Mouse (Mus musculus) heart, embryonic 15.5 days (tissue): ENCODE results near the gene Cyyr1. TPM values are rescaled to one million over a fixed set of nuclear protein-coding genes. Genes with fewer than 3 reads are reported as not detected.

ENCODE experiments used
- ATAC-seq: fragments of 200-750 bp; cut with Nextera tagmentation; replicated peaks from 2 replicates; pipeline ENCODE4 v1.8.0; 2017; ENCODE audit warnings: low read depth, moderate TSS enrichment; ENCODE audit not compliant: insufficient number of reproducible peaks, insufficient read depth, low FRiP score
- H3K27ac ChIP-seq: fragments of 300-500 bp; sonication (generic); 2 replicates; pipeline ENCODE4 v1.5.1; 2015; ENCODE audit warnings: mild to moderate bottlenecking, inconsistent platforms
- H3K27me3 ChIP-seq: fragments of 300-500 bp; sonication (generic); 2 replicates; pipeline ENCODE4 v1.6.1; 2015; ENCODE audit warnings: inconsistent platforms
- H3K36me3 ChIP-seq: fragments of 300-500 bp; sonication (generic); 2 replicates; pipeline ENCODE4 v1.6.1; 2015; ENCODE audit warnings: mild to moderate bottlenecking, inconsistent platforms
- H3K4me1 ChIP-seq: fragments of 300-500 bp; sonication (generic); replicated peaks from 2 replicates; pipeline ENCODE4 v1.6.1; 2015; ENCODE audit warnings: inconsistent platforms
- H3K4me2 ChIP-seq: fragments of 300-500 bp; sonication (generic); 2 replicates; pipeline ENCODE4 v1.6.1; 2015; ENCODE audit warnings: inconsistent platforms, mild to moderate bottlenecking, moderate library complexity
- H3K4me3 ChIP-seq: fragments of 300-500 bp; sonication (generic); 2 replicates; pipeline ENCODE4 v1.5.1; 2015; ENCODE audit warnings: mild to moderate bottlenecking, inconsistent platforms
- H3K9ac ChIP-seq: fragments of 300-500 bp; sonication (generic); 2 replicates; pipeline ENCODE4 v1.6.1; 2015; ENCODE audit warnings: mild to moderate bottlenecking, inconsistent platforms
- H3K9me3 ChIP-seq: fragments of 300-500 bp; sonication (generic); replicated peaks from 2 replicates; pipeline ENCODE4 v1.6.1; 2016; ENCODE audit warnings: inconsistent platforms
- WGBS: fragments of 180-500 bp; shearing (Covaris S2); methylation state at CpG from one replicate; pipeline ENCODE4 v1.1.7; 2015; ENCODE audit warnings: mixed read lengths; 5-methylcytosine and 5-hydroxymethylcytosine counted together
- polyA plus RNA-seq: library from polyadenylated mRNA; unstranded; fragments of >200 nt; fragmentation: Nextera tagmentation; extraction: Ambion mirVana; gene quantifications from 2 replicates; pipeline ENCODE4 v1.2.1, GENCODE M21; 2015

Gene Cyyr1
- polyA plus RNA-seq, 1 experiment from 2014 or later = 6.2 TPM

DNA sequence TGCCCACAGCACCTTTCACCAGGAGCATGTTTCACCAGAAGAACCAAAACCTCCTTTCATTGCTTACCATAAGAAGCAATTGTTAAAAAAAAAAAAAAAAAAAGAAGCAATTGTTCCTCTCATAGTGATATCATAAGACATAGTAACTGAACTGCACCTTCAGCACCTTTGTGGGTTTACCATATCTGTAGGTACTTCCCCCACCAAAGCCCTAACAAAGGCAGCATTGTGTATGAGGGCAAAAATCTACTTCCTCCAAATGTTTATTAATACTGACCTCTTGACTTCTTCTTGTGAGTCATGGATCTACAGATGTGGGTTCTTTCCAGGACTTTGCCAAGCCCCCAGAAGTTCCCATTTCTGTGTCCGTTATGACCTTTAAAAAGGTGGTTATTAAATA lies 98.2 kb downstream of the Cyyr1 start:
- 61% methylated on average over 1 of the region's 1 CpGs for WGBS
- Histone ChIP-seq H3K4me3 (no peak overlapping the region), H3K4me2 (no peak overlapping the region), H3K9me3 (no peaks in the 10 kb centered on the region), H3K27ac (no peak overlapping the region), H3K27me3 (no peaks in the 10 kb centered on the region), H3K9ac (no peak overlapping the region), H3K36me3 (no peaks in the 10 kb centered on the region), H3K4me1 (no peaks in the 10 kb centered on the region)
- no peak for ATAC-seq

DNA sequence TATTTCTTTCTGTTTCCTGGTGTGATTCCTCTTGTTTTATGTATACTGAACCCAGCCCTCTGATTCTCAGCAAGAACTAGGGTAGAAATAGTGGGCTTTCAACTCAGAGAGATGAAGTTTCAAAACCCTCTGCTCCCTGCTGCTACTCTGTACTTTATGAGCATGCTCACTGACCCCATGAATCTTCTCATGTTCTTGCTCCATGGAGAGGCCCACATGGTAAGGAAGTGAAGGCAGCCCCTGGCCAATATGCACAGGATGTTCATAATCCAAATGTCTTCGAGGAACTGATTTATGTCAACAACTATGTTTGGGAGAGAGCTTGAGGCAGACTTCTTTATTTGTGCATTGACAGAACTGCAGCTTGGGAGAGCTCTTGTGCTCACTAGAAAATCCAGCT lies 106.9 kb downstream of the Cyyr1 start:
- Histone ChIP-seq H3K27ac (no peak overlapping the region), H3K4me3 (no peak overlapping the region), H3K4me1 (0 out of 2 replicates have a peak, but pooled peaks cover 3% of the 10 kb centered on the region), H3K9me3 (no peaks in the 10 kb centered on the region), H3K9ac (no peak overlapping the region), H3K27me3 (no peaks in the 10 kb centered on the region), H3K36me3 (no peaks in the 10 kb centered on the region), H3K4me2 (no peak overlapping the region)
- 47% methylated on average over 1 of the region's 1 CpGs for WGBS
- no peak for ATAC-seq

DNA sequence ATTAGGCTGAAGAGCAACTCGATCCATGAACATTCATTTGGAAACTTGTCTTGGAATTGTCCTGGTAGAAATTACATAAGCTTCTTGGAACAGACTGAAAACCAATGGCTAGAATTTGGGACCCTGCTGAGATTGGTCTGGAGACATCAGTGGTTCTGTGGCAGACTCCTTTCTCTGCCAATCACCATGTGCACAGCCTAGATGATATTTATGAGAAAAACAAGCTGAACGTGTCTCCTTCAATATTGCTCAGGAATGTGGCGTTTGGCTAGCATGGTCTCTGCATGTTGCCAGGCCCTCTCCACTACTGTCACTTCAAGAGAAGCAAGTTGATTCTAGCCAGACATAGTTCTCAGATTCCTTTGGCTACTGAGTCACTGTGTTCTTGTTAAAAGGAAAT lies 107.4 kb downstream of the Cyyr1 start:
- Histone ChIP-seq H3K9ac (no peak overlapping the region), H3K9me3 (no peaks in the 10 kb centered on the region), H3K36me3 (no peaks in the 10 kb centered on the region), H3K4me2 (no peak overlapping the region), H3K4me3 (no peak overlapping the region), H3K27me3 (no peaks in the 10 kb centered on the region), H3K4me1 (0 out of 2 replicates have a peak, but pooled peaks cover 3% of the 10 kb centered on the region), H3K27ac (no peak overlapping the region)
- 65% methylated on average over 3 of the region's 3 CpGs for WGBS
- ATAC-seq = no peak

DNA sequence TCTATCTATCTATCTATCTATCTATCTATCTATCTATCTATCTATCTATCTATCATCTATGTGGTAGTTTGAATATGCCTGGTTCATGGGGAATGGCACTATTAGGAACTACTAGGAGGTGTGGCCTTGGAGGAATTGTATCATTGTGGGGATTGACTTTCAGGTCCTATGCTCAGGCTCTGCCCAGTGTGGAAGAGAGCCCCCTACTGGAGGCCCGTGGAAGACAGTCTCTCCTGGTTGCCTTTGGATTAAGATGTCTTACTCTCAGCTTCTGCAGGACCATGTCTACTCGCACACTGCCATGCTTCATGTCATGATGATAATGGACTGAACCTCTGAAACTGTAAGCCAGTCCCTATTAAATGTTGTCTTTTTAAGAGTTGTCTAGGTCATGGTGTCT lies 117.8 kb downstream of the Cyyr1 start:
- no peak overlapping the region for H3K4me3 ChIP-seq
- no peak overlapping the region for H3K27ac ChIP-seq
- H3K27me3 ChIP-seq = no peaks in the 10 kb centered on the region
- H3K36me3 ChIP-seq = no peaks in the 10 kb centered on the region
- ATAC-seq = no peak
- H3K4me1 ChIP-seq = no peaks in the 10 kb centered on the region
- no peak overlapping the region for H3K9ac ChIP-seq
- 52% methylated on average over 2 of the region's 2 CpGs for WGBS
- no peaks in the 10 kb centered on the region for H3K9me3 ChIP-seq
- H3K4me2 ChIP-seq = no peak overlapping the region

DNA sequence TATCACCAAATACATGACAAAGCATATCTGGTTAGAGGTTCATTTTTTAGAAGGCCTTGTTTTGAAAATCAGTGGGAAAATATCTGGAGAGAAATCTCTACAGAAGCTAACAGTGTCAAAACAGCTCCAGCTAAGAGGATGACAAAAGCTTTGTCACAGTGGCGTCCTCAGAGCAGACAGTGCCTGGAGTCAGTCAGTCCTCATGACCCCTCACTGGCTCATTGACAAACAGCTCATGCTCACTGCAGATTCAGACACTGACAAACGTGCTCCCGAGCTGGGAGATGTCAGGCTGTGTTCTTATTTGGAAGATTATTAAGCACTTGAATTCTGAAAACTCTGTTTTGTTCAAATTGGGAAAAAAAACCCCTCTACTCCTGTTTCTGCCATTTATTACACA lies 124.0 kb downstream of the Cyyr1 start:
- Histone ChIP-seq H3K4me3 (no peak overlapping the region), H3K9ac (no peak overlapping the region), H3K27me3 (no peaks in the 10 kb centered on the region), H3K4me2 (no peak overlapping the region), H3K36me3 (no peaks in the 10 kb centered on the region), H3K4me1 (no peaks in the 10 kb centered on the region), H3K27ac (no peak overlapping the region), H3K9me3 (no peaks in the 10 kb centered on the region)
- 34% methylated on average over 3 of the region's 3 CpGs for WGBS
- no peak for ATAC-seq

DNA sequence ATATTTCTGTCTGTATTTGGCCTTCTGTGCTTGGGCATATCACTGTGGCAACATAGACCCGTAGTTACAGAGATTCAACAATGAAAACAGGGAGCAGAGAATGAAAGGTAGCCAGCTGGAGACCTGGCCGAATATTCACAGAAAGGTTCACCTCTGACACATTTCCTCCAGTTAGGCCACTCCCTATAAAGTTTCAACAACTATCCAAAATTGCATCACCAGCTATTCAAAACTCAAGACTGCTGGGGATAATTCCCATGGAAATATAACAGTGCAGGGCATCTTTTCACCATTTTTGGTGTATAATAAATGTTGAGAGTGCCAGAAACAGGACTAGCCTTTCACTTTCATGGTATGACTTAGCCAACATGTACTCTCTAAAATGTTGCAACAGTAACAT lies 130.3 kb downstream of the Cyyr1 start:
- no peak overlapping the region for H3K9ac ChIP-seq
- H3K27ac ChIP-seq = no peak overlapping the region
- ATAC-seq = no peak
- H3K4me1 ChIP-seq = no peaks in the 10 kb centered on the region
- H3K36me3 ChIP-seq = no peaks in the 10 kb centered on the region
- H3K9me3 ChIP-seq = no peaks in the 10 kb centered on the region
- H3K4me3 ChIP-seq = no peak overlapping the region
- 74% methylated on average over 2 of the region's 2 CpGs for WGBS
- no peaks in the 10 kb centered on the region for H3K27me3 ChIP-seq
- no peak overlapping the region for H3K4me2 ChIP-seq

DNA sequence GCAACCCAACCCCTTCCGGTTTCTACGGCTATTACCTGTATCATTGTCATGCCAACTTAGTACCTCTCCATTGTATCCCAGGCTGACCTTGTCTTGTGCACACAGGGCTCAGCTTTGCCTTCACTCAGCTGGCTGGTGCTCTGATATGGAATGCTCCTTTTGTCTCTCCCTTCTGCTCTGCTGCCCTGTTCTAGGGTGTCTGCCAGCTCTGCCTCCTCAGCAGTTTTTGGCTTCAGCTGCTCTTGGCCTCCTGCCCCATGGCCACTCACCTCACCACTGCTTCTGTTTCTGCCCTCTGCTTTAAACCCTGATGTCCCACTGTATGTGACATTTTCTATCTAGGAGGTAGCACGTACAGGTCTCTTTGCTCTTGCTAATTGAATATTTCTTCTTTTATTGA lies 137.8 kb downstream of the Cyyr1 start:
- Histone ChIP-seq H3K27me3 (no peaks in the 10 kb centered on the region), H3K9me3 (no peaks in the 10 kb centered on the region), H3K4me1 (peaks cover 7% of the 10 kb centered on the region; the same call in 1 of the 2 replicates), H3K36me3 (no peaks in the 10 kb centered on the region), H3K4me3 (no peak overlapping the region), H3K9ac (no peak overlapping the region), H3K27ac (peak overlapping the region; percentile 50), H3K4me2 (no peak overlapping the region)
- WGBS = 63% methylated on average over 3 of the region's 3 CpGs
- peak; percentile 58; the same call in 1 of the 2 replicates for ATAC-seq

DNA sequence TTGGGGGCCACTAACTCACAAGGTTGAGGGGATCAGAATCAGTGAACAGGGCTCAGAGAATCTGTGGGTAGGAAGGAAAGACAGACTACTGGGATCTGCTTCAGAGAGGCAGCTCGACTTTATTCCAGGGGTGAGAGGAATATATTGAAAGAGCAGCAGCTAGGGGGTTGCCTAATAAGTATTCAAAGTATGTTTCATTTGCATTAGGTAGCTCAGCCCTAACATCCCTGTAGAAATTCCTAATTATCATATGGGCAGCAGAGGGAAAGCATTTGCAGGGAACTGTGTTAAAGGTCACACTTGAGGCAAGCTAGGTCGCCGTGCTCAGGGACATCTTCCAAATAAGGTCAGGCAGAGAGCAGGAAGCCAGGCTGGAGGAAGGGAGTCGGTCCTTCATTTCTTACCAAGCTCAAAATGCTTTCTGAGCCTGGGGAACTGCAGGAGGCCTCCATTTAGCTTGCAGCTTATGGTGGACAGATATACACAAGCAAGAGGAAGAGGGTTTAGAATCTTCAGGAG lies 159.7 kb downstream of the Cyyr1 start:
- Histone ChIP-seq H3K4me2 (0 out of 2 replicates have a peak overlapping the region, but pooled peaks have one; percentile 5), H3K4me1 (peaks cover 12% of the 10 kb centered on the region), H3K9ac (no peak overlapping the region), H3K9me3 (no peaks in the 10 kb centered on the region), H3K27me3 (no peaks in the 10 kb centered on the region), H3K36me3 (no peaks in the 10 kb centered on the region), H3K27ac (peak overlapping the region; percentile 60), H3K4me3 (no peak overlapping the region)
- 16% methylated on average over 4 of the region's 4 CpGs for WGBS
- ATAC-seq = peak; percentile 78

DNA sequence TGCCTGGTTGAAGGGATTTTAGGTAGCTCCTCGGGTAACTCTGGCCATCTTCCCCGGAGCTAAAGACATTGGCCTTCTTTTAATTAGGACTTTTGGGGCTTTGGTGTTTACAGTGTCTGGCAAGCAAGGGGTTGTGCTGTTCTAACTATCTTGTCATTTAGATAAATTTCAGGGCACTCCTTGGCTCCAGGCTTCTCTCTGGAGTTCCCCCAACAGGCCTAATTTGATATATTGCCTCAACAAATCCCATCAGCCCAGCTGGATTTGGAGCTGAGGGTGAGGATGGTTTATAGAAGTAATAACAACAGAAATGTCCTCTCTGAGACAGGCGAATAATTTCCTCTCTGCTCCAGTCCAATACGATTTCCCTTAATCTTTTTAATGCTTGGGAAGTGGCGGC lies 166.4 kb downstream of the Cyyr1 start:
- Histone ChIP-seq H3K4me1 (no peaks in the 10 kb centered on the region), H3K27me3 (no peaks in the 10 kb centered on the region), H3K4me3 (no peak overlapping the region), H3K4me2 (no peak overlapping the region), H3K27ac (no peak overlapping the region), H3K36me3 (no peaks in the 10 kb centered on the region), H3K9ac (no peak overlapping the region), H3K9me3 (no peaks in the 10 kb centered on the region)
- no peak for ATAC-seq
- WGBS = 73% methylated on average over 5 of the region's 5 CpGs

Other genes with a start within 250 kb of the Cyyr1 start
- 40.2 and 50.6 TPM in 2 replicates for gene Adamts1, start 249.7 kb upstream of the Cyyr1 start, polyA plus RNA-seq